In genomic region chr19:47462725-47463124, GRCm38 (mm10) we compare ENCODE assay signal across 7 mouse cellular contexts. TPM values are rescaled to one million over a fixed set of nuclear protein-coding genes. Genes with fewer than 3 reads are reported as not detected.
A peak's percentile ranks its signal among the peaks of the same experiment; 100 is the strongest.
DNase-seq lines count a peak whose midpoint lies in the region; ATAC-seq and TF ChIP-seq lines count a peak whose summit lies in the region.

No protein-coding gene starts in this region.

- no peak for ATAC-seq in lung, postnatal 0 days
- no peak for ATAC-seq in liver, embryonic 13.5 days (ENCODE audit: low read depth)

- no peaks in the 10 kb centered on the region for H3K9me3 ChIP-seq in lung, postnatal 0 days (ENCODE audit: low read length)
- H3K9me3 ChIP-seq in liver, embryonic 13.5 days (replicated peaks): no peaks in the 10 kb centered on the region

- peak overlapping the region; percentile 43; the same call in 1 of the 2 replicates for H3K9ac ChIP-seq in lung, postnatal 0 days (replicated peaks; ENCODE audit: low read depth)
- H3K9ac ChIP-seq in liver, embryonic 13.5 days: no peak overlapping the region

- H3K36me3 ChIP-seq in lung, postnatal 0 days (ENCODE audit: insufficient read depth, low read length): no peaks in the 10 kb centered on the region
- no peaks in the 10 kb centered on the region for H3K36me3 ChIP-seq in liver, embryonic 13.5 days

- no peak for DNase-seq in lung, postnatal 0 days (ENCODE audit: low spot score)
- DNase-seq in lung, postnatal 36 days: no peak
- DNase-seq in gonadal fat pad, adult 2 months (ENCODE audit: low read depth): peak; percentile 79
- no peak for DNase-seq in liver, embryonic 13.5 days
- no peak for DNase-seq in cerebellum, adult 18-20 months
- DNase-seq in c-Kit-positive CD71-positive TER-119-positive erythroid progenitor cells, embryonic 14.5 days (ENCODE audit: low spot score): no peak
- DNase-seq in kidney, postnatal 36 days: no peak

- H3K4me1 ChIP-seq in lung, postnatal 0 days (ENCODE audit: insufficient read depth, low read depth, low read length): peaks cover 19% of the 10 kb centered on the region; the same call in 1 of the 2 replicates
- peaks cover 74% of the 10 kb centered on the region for H3K4me1 ChIP-seq in liver, embryonic 13.5 days (replicated peaks)

- TF ChIP-seq CTCF in lung, postnatal 0 days (IDR thresholded peaks at IDR 0.05): no peak

- H3K4me2 ChIP-seq in lung, postnatal 0 days (replicated peaks; ENCODE audit: low read depth, low read length): peak overlapping the region; percentile 94
- peak overlapping the region; percentile 96 for H3K4me2 ChIP-seq in liver, embryonic 13.5 days

- WGBS in lung, postnatal 0 days: 12% methylated on average over 6 of the region's 6 CpGs
- WGBS in liver, embryonic 13.5 days (ENCODE audit: insufficient replicate concordance): 54% methylated on average over 6 of the region's 6 CpGs

- H3K4me3 ChIP-seq in lung, postnatal 0 days (ENCODE audit: low read depth, low read length): peak overlapping the region; percentile 67
- H3K4me3 ChIP-seq in liver, embryonic 13.5 days (replicated peaks): peak overlapping the region; percentile 74

- TF ChIP-seq EP300 in lung, postnatal 0 days (IDR thresholded peaks at IDR 0.05): no peak

- H3K27ac ChIP-seq in lung, postnatal 0 days (ENCODE audit: low read length): peak overlapping the region; percentile 83; the same call in 1 of the 2 replicates
- H3K27ac ChIP-seq in liver, embryonic 13.5 days: no peak overlapping the region

- H3K27me3 ChIP-seq in lung, postnatal 0 days (replicated peaks; ENCODE audit: insufficient read depth, low read length): no peaks in the 10 kb centered on the region
- peaks cover 45% of the 10 kb centered on the region for H3K27me3 ChIP-seq in liver, embryonic 13.5 days

RNA-seq across cellular contexts. Expression of gene Sh3pxd2a, which starts 1.5 kb away (rescaled TPM):
- polyA plus RNA-seq in lung, postnatal 0 days (2015; fragmentation: Nextera tagmentation; extraction: Ambion mirVana): 5.6 and 6.4 TPM in 2 replicates
- 45.5 and 48.1 TPM in 2 replicates for polyA plus RNA-seq in gonadal fat pad, adult 2 months (2012; rRNA removed)
- polyA plus RNA-seq in liver, embryonic 13.5 days (2015; fragmentation: Nextera tagmentation; extraction: Ambion mirVana): 0.54 and 0.62 TPM in 2 replicates
